Mouse (Mus musculus): ENCODE results near the gene Zfp467.

Zfp467 gene

GRCm38 (mm10) chr6:48445181-48446101 lies at the start of gene Zfp467:
Gene Zfp467 (minus strand): TSS chr6:48445825.
- in situ Hi-C loops (cut with MboI, MseI), result no loop called here

DNA sequence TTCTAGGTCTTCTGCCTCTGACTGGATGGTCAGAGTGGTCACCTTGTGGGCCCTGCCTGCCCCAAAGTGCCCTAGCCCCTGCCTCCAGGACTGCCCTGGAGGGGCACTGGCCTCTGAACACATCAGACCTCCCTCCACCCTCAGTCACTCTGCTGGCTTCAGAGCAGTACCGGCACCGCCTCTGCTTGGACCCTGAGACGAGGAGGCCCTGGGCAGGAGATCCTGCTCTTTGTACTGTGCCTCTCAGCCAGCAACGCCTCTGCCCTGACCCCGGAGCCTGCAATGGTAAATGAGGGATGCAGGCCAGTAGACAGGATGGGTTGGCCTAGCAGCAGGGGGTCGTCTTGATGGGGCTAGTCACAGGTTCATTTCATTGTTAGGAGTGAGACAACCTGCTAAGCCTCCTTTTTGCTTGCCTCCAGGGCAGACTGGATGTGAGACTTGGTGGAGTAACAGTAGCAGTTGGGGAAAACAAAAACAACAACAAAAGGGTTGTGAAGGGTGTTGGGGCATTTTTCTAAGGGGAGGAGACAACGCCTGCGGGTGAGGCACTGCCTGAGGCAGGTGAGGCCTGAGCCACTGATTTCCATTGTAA lies 47.6 kb upstream of the Zfp467 start:
- in situ Hi-C loops (cut with MboI, MseI), result no loop called here

- in situ Hi-C loops (cut with MboI, MseI), result no loop called here
These were observed 45.7 kb upstream of the Zfp467 start for GRCm38 (mm10) chr6:48491361-48491760.

- in situ Hi-C loops (cut with MboI, MseI), result no loop called here
These were observed 44.1 kb upstream of the Zfp467 start for GRCm38 (mm10) chr6:48489741-48490140.

- in situ Hi-C loops (cut with MboI, MseI), result no loop called here
These were observed 42.4 kb upstream of the Zfp467 start for GRCm38 (mm10) chr6:48487747-48488725.

DNA sequence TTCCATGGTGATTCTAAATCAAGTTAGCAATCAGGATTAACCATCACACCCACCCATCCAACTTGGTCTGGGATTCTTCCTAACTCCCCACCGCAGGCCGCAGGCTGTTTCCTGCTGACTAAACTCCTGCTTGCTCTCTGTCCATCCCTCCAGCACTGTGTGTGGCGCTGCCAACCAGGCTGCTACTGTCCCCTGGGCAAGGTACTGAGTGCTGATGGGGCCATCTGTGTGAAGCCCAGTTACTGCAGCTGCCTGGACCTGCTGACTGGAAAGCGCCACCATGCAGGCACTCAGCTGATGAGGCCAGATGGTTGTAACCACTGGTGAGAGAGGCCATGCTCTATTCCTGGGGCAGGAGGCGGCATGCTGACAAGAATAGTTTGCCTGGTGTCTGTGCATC lies 36.9 kb upstream of the Zfp467 start:
- in situ Hi-C loops (cut with MboI, MseI), result no loop called here

DNA sequence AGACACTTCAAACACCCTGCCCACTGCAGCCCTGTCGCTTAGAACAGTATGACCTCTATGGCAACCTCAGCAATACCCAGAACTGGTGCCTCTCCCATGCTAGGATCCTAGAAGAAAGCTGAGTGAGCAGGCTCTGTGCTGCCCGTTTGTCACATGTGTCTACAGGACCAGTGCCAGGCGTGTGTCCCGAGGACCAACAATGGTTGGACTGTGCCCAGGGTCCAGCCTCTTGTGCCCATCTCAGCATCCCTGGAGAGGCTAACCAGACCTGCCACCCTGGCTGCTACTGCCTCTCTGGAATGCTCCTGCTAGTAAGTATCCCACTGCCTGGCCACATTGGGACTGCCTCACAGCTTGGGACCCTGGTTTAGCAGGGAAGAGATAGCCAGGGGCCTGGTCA lies 32.8 kb upstream of the Zfp467 start:
- in situ Hi-C loops (cut with MboI, MseI), result no loop called here

DNA sequence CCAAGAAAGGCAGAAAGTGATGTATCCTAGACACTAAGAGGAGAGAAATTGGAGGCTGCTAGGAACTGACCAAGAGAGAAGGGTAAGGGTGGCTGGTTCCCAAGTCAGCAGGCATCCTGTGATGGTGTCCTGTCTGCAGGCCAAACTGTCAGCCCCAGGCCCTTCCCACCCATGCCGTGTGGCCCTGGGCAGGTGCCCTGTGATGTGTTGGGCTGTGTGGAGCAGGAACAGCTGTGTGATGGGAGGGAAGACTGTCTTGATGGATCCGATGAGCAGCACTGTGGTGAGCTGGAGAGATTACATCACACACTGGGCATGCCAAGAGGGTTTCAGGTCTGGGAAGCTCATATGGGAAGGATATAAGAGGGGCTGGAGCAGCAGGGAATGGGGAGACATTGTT lies 25.1 kb upstream of the Zfp467 start:
- in situ Hi-C loops (cut with MboI, MseI), result no loop called here

- in situ Hi-C loops (cut with MboI, MseI), result no loop called here
These were observed 21.9 kb upstream of the Zfp467 start for GRCm38 (mm10) chr6:48467490-48467889.

DNA sequence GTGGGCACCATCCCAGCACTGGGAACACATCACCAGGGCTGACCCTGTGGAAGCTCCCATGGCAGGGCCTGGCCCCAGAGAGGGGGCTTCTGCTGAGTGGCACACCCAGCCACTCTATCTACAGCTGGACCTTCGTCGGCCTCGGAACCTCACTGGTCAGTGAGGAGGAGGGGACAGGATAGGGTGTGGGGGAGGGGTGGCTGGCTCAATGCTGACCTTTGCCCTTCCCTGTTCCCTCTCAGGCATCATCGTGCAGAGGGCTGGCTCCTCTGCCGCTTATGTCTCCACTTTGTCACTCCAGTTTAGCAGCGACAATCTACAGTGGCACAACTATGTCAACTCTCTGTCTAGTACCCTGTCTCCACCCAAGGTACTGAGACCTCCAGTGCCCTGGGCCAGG lies 21.1 kb upstream of the Zfp467 start:
- in situ Hi-C loops (cut with MboI, MseI), result no loop called here

DNA sequence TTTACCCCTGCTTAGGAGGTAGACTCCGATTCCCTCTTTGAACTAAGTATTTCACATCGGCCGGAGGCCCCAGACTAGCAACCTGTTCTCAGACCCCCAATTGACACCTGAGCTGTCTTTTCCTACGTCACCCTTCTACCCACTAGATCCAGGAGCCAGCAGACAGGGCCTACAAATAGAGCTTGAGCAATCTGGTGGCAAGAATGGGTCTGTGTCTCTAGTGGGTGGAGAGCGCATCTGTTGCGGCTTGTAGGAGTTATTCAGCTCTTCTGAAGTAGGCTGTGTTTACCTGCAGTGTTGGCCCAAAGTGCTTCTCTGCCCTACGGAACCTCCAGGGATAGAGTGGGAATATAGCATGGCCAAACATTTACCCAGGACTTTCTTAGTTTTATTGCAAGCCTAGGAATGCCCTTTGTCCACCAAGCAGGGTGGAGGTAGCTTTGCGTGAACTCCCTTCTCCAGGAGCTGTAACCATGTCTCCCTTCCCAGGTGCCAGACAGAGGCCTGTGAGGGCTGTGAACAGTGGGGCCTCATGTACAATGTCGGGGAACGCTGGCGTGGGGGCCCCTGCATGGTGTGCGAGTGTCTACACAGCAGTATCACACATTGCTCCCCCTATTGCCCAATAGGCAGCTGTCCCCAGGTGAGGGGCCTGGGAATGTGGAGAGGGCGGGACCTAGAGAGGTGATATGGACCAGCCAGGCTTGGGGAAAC lies 19.5 kb upstream of the Zfp467 start:
- in situ Hi-C loops (cut with MboI, MseI), result no loop called here

DNA sequence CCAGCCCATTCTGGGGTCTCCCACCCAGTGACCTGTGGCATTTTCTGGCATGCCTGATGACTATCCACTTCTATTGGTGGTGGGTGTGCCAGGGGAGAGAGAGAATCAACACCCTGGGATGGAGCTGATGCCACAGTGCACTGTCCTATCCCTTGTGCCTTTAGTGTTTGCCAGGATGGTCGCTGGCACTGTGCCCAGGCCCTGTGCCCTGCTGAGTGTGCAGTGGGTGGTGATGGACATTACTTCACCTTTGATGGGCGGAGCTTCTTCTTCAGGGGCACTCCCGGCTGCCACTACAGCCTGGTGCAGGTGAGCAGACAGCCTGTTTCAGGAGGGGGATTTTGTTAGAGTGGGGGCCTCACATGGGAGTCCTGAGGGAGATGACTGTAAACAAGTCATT lies 7.1 kb upstream of the Zfp467 start:
- in situ Hi-C loops (cut with MboI, MseI), result no loop called here

DNA sequence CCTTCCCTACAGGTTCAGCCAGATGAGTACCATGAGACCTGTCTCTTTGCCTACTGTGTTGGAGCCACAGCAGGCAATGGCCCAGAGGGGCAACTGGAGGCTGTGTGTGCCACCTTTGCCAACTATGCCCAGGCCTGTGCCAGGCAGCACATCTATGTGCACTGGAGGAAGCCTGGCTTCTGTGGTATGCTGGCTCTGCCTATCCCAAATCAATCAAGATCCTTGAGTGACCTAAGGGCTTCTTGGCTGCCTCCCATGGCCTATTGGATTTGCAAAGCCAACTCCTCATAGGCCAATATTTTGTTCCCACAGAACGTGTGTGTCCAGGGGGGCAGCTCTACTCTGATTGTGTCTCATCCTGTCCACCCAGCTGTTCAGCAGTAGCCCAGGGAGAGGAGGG lies 6.5 kb upstream of the Zfp467 start:
- in situ Hi-C loops (cut with MboI, MseI), result no loop called here

GRCm38 (mm10) chr6:48448527-48448926 lies 2.9 kb upstream of the Zfp467 start:
- in situ Hi-C loops (cut with MboI, MseI), result no loop called here

DNA sequence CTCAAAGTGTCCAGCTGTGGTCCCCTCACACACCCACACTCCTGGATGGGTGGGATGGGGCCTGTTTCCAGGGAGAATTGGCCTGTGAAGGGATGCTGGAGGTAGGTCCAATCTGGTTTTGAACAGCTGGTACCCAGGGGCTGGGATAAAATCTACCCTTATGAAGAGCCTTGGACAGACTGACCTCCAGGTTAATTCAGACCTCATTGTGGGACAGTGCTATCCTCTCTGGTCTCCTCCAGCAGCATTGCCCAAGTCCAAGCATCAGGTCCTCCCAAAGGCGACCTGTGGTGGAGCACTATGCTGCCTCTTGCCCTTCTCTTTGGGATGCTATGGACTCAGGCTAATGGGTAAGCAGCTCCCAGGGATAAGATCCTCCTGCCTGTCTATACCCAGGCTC lies 2.3 kb upstream of the Zfp467 start, which contains the start of gene Sspo:
Gene Sspo, plus strand, starts transcription at position 301 of the 400 bp plus-strand sequence.
- in situ Hi-C loops (cut with MboI, MseI), result no loop called here

DNA sequence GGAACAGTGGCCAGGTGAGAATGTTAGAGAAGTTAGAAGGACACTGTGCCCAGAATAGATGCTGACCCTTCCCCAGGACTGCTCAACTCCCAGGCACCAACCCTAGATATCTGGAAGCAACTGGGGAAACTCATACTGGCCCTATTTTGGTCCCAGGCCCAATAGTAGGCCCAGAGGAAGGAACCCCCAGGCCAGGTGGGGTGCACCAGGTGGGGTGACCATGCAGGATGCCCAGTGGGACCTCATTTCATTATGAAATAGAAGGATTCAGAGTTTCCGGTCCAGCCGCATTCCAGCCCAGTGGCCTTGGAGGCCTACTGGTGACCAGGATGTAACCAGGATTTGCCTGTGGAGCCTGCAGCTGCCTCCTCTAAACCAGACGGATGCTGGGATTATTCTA lies 1.3 kb upstream of the Zfp467 start:
- in situ Hi-C loops (cut with MboI, MseI), result no loop called here

DNA sequence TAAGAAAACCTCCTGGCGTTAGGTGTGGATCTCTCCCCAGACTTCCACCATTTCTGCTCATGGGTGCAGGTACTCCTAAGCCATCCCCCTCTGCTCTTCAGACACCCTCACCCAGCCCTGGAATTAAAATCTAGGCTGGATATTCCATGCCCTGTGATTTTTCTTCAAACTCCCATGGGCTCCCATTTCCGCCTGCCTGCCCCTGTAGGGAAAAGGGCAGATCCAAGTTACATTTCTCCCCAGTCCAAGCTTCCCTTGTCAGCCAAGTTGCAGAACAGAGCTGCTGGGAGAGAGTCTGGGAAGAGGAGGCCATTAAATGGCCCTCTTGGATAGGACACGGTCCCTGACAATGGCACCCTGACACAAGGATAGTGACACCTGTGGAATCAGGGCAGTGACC lies 631 bp upstream of the Zfp467 start:
- in situ Hi-C loops (cut with MboI, MseI), result no loop called here

DNA sequence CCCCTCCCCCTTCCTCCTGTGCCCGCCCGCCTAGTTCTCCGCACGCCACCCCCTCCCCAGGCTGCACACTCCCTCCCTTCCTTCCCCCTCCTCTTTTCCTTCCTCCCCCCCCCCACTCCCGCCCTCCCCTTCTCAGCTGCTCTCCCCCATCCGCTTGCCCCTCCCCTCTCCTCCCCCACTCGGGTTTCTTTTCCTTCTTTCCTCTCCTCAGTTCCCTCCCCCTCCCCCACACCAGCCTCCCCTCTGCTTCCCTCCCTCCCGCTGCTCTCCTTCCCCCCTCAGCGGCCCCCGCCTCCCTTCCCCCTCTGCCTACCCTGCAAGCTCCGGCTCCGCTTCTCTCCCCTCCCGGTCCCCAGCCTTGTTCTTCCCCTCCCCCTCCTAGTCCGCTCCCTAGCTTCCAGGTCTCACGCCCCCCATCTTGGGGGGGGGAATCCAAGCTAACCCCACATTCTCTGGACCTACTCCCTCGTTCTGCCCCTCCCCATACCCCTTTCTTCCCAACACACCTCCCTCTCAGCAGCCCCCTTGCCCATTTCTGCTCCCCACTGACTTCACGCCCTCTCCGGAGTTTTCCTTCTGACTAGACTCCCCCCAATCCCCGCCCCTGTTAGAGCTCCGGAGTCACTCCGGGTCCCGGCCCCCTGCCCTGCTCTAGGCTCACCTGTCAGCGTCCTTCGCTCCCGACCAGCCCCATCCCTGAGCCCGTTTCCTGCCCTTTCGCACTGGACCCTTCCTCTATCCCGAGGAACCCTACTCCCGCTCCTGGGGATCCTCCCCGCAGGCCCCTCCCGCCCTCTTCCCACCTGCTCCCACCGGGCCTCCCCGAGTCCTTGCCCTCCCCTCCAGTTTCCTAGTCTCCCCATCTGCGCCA lies 1.1 kb downstream of the Zfp467 start:
- in situ Hi-C loops (cut with MboI, MseI), result no loop called here

- in situ Hi-C loops (cut with MboI, MseI), result no loop called here
These were observed 1.9 kb downstream of the Zfp467 start for GRCm38 (mm10) chr6:48443592-48444309.
